25 mouse cellular contexts compared by ENCODE assay signal in the genomic region with DNA sequence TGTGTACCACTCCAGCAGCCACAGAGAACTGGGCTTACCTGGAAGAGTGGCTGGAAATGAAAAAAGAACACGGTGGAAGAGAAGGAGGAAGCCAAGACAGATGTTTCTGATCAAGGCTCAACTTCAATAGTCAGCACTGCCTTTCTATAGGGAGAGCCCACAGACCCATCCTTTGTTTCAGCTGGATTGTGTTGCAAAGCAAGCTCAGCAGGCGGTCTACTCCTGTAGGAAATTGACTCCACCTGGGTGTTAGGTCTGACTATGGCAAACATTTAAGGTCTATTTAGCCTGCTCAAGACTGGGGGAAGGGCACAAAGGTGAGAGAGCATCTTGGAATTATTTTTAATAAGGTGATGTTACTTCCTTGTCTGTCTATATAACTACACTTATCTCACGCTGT.
DNase-seq lines count a peak whose midpoint lies in the region; ATAC-seq and TF ChIP-seq lines count a peak whose summit lies in the region.
"Had no signal": no experiment of that assay in that cellular context is flagged by ENCODE, and none has a peak within 500 bp of the region (broad histone marks: within the 10 kb centered on the region; RNA-seq: fewer than 3 reads in every experiment).

No protein-coding gene starts in this region.

- peaks cover 33% of the 10 kb centered on the region for H3K4me1 ChIP-seq in E14TG2a.4 (replicated peaks; ENCODE audit: low read depth, low read length)
- H3K4me1 ChIP-seq in ES-E14 (ENCODE audit: control insufficient read depth in 2 of 2, insufficient read depth in 2 of 2, low read length in 2 of 2, poor library complexity in 1 of 2) = peaks cover 2 to 10% of the 10 kb centered on the region in 2 experiments; a peak in 3 of 4 replicates
- peaks cover 20% of the 10 kb centered on the region for H3K4me1 ChIP-seq in embryonic facial prominence, embryonic 10.5 days
- peaks cover 9% of the 10 kb centered on the region for H3K4me1 ChIP-seq in limb, embryonic 12.5 days (replicated peaks)
- no peaks in the 10 kb centered on the region for H3K4me1 ChIP-seq in midbrain, embryonic 13.5 days (replicated peaks)
- H3K4me1 ChIP-seq: stomach, embryonic 15.5 days had no signal

- no peak overlapping the region for H3K27ac ChIP-seq in ES-E14 (ENCODE audit: insufficient read depth, low read depth, low read length, poor library complexity, severe bottlenecking)
- H3K27ac ChIP-seq in embryonic facial prominence, embryonic 10.5 days (replicated peaks) = no peak overlapping the region; the same call in 1 of the 2 replicates
- H3K27ac ChIP-seq in limb, embryonic 12.5 days = no peak overlapping the region
- no peak overlapping the region for H3K27ac ChIP-seq in midbrain, embryonic 13.5 days
- H3K27ac ChIP-seq: heart, adult 2 months; macrophage; midbrain, embryonic 10.5 days; stomach, embryonic 15.5 days had no signal

- H3K4me2 ChIP-seq in limb, embryonic 12.5 days = no peak overlapping the region
- no peak overlapping the region for H3K4me2 ChIP-seq in midbrain, embryonic 13.5 days (replicated peaks)
- H3K4me2 ChIP-seq: liver, embryonic 11.5 days; stomach, embryonic 15.5 days had no signal

- H3K4me3 ChIP-seq in E14TG2a.4 (replicated peaks; ENCODE audit: low read length) (0 out of 2 replicates have a peak overlapping the region, but pooled peaks have one; percentile 20), ES-E14 (ENCODE audit: insufficient read depth in 1 of 2, low read depth in 1 of 2, low read length in 2 of 2, poor library complexity in 1 of 2, severe bottlenecking in 1 of 2) (no peak overlapping the region)
- H3K4me3 ChIP-seq in embryonic facial prominence, embryonic 10.5 days = no peak overlapping the region
- H3K4me3 ChIP-seq in limb, embryonic 12.5 days (replicated peaks) = no peak overlapping the region
- no peak overlapping the region for H3K4me3 ChIP-seq in midbrain, embryonic 13.5 days (replicated peaks)
- H3K4me3 ChIP-seq: forebrain, embryonic 10.5 days; heart, adult 2 months; midbrain, embryonic 10.5 days; stomach, embryonic 15.5 days had no signal

- in situ Hi-C loops in ES-E14 (cut with MboI; ENCODE audit: low sequenced_read_pairs in 2 of 2, unreplicated experiment in 2 of 2) = no loop called here

- 15% methylated on average over 3 of the region's 3 CpGs for WGBS in embryonic facial prominence, embryonic 10.5 days
- WGBS in limb, embryonic 12.5 days = 31% methylated on average over 3 of the region's 3 CpGs
- WGBS in midbrain, embryonic 13.5 days = 45% methylated on average over 3 of the region's 3 CpGs

- DNase-seq in ES-E14 (ENCODE audit: low read depth, low spot score) = peak; percentile 72
- DNase-seq in embryonic facial prominence, embryonic 10.5 days (ENCODE audit: low spot score) = peak; percentile 44
- no peak for DNase-seq in cerebellum, adult 18-20 months
- no peak for DNase-seq in right cerebral cortex, postnatal 4 days
- DNase-seq: adrenal gland, adult 2 months; cerebellum, adult 11 months; cerebellum, postnatal 10 days; gastrocnemius, postnatal 25 days; heart, adult 2 months; heart, postnatal 4 days; kidney, adult 11 months; kidney, postnatal 4 days; liver, postnatal 0 days; retina, postnatal 1 day; thymus, postnatal 25 days had no signal

- no peak for TF ChIP-seq CTCF in E14TG2a.4 (conservative IDR thresholded peaks at IDR 0.05; ENCODE audit: low read length)

- peak; percentile 42; the same call in 1 of the 2 replicates for ATAC-seq in limb, embryonic 12.5 days (ENCODE audit: insufficient number of reproducible peaks, insufficient read depth, low FRiP score, low TSS enrichment, low read depth)
- ATAC-seq in midbrain, embryonic 13.5 days = no peak
- ATAC-seq: forebrain, embryonic 16.5 days; liver, postnatal 0 days; lung, postnatal 0 days had no signal

- H3K36me3 ChIP-seq in E14TG2a.4 (ENCODE audit: insufficient read depth, low read length) (no peaks in the 10 kb centered on the region), ES-E14 (ENCODE audit: control insufficient read depth, insufficient read depth, low read length, poor library complexity, severe bottlenecking) (no peaks in the 10 kb centered on the region)
- H3K36me3 ChIP-seq in embryonic facial prominence, embryonic 10.5 days (replicated peaks) = no peaks in the 10 kb centered on the region
- H3K36me3 ChIP-seq in limb, embryonic 12.5 days = no peaks in the 10 kb centered on the region
- no peaks in the 10 kb centered on the region for H3K36me3 ChIP-seq in midbrain, embryonic 13.5 days
- H3K36me3 ChIP-seq: forebrain, embryonic 10.5 days; midbrain, embryonic 10.5 days; stomach, embryonic 15.5 days had no signal

- no peak overlapping the region for H3K9ac ChIP-seq in ES-E14 (ENCODE audit: insufficient read depth, low read depth, low read length, poor library complexity, severe bottlenecking)
- H3K9ac ChIP-seq in limb, embryonic 12.5 days (replicated peaks) = no peak overlapping the region
- no peak overlapping the region for H3K9ac ChIP-seq in midbrain, embryonic 13.5 days (replicated peaks)
- H3K9ac ChIP-seq: liver, postnatal 0 days; stomach, embryonic 15.5 days had no signal

- H3K9me3 ChIP-seq in E14TG2a.4 (ENCODE audit: low read length) (peaks cover 10% of the 10 kb centered on the region; the same call in 1 of the 2 replicates), ES-E14 (ENCODE audit: control insufficient read depth, insufficient read depth, low read depth, low read length) (no peaks in the 10 kb centered on the region)
- no peaks in the 10 kb centered on the region for H3K9me3 ChIP-seq in embryonic facial prominence, embryonic 10.5 days
- no peaks in the 10 kb centered on the region for H3K9me3 ChIP-seq in limb, embryonic 12.5 days
- no peaks in the 10 kb centered on the region for H3K9me3 ChIP-seq in midbrain, embryonic 13.5 days
- H3K9me3 ChIP-seq: forebrain, embryonic 10.5 days; midbrain, embryonic 10.5 days; stomach, embryonic 15.5 days had no signal

- H3K27me3 ChIP-seq in E14TG2a.4 (ENCODE audit: insufficient read depth, low read length) = peaks cover 3% of the 10 kb centered on the region; the same call in 1 of the 2 replicates
- no peaks in the 10 kb centered on the region for H3K27me3 ChIP-seq in embryonic facial prominence, embryonic 10.5 days (replicated peaks; ENCODE audit: low read depth, poor library complexity, severe bottlenecking)
- no peaks in the 10 kb centered on the region; the same call in 1 of the 2 replicates for H3K27me3 ChIP-seq in limb, embryonic 12.5 days
- H3K27me3 ChIP-seq in midbrain, embryonic 13.5 days = no peaks in the 10 kb centered on the region; the same call in 1 of the 2 replicates
- H3K27me3 ChIP-seq: stomach, embryonic 15.5 days had no signal

TF ChIP-seq in ES-E14, 5 proteins besides CTCF, POLR2A, EP300 and RAD21:
- TF ChIP-seq ZNF384 (IDR thresholded peaks at IDR 0.05; ENCODE audit: low read depth, low read length) (no peak), CHD2 (IDR thresholded peaks at IDR 0.05; ENCODE audit: low read depth, low read length) (peak; percentile 30; the same call in 1 of the 2 replicates), ZC3H11A (IDR thresholded peaks at IDR 0.05; ENCODE audit: borderline replicate concordance, low read depth, low read length) (no peak)
TF ChIP-seq in ES-E14: peak in this region for 1.

Comparison
In these comparisons a context has a peak if more than half of its experiments do, and no peak if none do; other contexts are left out.
1. DNase-seq: peak in ES-E14 (single experiment) and embryonic facial prominence, embryonic 10.5 days (single experiment); none in cerebellum, adult 18-20 months (0 of 2) and right cerebral cortex, postnatal 4 days (single experiment).